Mouse (Mus musculus): ENCODE measurements around the gene Sema4g.

Sema4g gene

GRCm38 (mm10) chr19:44988831-44989566, at the start of gene Sema4g:
Sema4g (plus strand) TSS chr19:44989101.
- DNase-seq (ENCODE audit: low spot score in 2 of 2) = no peak

DNA sequence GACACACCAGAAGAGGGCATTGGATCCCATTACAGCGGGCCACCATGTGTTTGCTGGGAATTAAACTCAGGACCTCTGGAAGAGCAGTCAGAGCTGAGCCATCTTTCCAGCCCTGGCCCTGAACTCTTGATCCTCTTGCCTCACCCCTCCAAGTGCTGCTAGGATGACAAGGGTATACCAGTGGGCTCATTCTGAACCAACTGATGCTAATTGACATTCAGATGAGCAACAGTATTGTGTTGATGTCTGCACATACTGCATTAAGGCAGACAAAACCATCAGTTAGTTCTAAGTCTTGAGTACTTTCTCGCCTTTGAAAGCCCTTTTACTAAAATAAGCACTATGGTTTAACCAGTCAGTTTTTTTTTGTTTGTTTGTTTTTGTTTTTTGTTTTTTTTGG, 29.3 kb upstream of the Sema4g start:
- DNase-seq (ENCODE audit: low spot score in 2 of 2) = no peak

GRCm38 (mm10) chr19:44965978-44966377, 22.9 kb upstream of the Sema4g start:
- no peak for DNase-seq (ENCODE audit: low spot score in 2 of 2)

- DNase-seq (ENCODE audit: low spot score in 2 of 2) = no peak
Measured at GRCm38 (mm10) chr19:44968329-44968728, 20.6 kb upstream of the Sema4g start.

DNA sequence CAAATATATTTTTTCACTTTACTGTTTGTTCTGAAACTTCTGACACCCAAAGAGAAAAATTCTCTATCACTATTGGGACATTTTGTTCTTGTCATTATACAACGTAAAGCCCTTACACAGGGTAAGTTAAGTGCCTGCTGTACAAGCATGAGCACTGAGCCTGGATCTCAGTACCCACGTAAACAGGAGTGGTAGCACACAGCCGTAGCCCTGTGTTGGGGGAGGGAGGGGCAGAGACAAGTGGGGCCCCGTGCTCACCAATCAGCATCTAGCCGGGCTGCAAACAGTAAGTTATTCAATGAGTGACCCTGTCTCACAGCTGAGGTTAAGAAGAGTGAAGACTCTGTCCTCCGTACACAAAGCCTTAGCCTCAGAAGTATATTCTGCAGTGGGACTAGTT, 12.3 kb upstream of the Sema4g start:
- DNase-seq (ENCODE audit: low spot score in 2 of 2) = no peak

GRCm38 (mm10) chr19:44977148-44977547, 11.8 kb upstream of the Sema4g start:
- no peak for DNase-seq (ENCODE audit: low spot score in 2 of 2)

DNA sequence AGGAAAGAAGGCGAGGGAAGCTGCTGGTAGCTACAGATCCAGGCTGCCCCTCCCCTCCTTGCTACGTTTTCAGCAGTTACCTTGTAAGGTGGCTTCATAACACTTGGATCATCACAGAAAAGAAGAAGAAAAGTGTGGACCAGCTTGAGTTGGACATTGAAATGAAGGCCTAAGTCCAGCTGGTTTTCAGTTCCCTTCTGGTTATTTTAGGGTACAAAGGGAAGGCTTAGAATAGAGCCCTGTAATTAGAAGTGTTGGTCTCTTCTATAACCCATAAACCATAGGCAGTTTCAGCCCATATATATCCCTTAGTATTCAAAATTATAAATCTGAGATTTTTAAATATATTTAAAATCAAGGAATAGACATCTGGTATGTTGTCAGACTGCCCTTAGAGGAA, 8.1 kb upstream of the Sema4g start:
- no peak for DNase-seq (ENCODE audit: low spot score in 2 of 2)

DNA sequence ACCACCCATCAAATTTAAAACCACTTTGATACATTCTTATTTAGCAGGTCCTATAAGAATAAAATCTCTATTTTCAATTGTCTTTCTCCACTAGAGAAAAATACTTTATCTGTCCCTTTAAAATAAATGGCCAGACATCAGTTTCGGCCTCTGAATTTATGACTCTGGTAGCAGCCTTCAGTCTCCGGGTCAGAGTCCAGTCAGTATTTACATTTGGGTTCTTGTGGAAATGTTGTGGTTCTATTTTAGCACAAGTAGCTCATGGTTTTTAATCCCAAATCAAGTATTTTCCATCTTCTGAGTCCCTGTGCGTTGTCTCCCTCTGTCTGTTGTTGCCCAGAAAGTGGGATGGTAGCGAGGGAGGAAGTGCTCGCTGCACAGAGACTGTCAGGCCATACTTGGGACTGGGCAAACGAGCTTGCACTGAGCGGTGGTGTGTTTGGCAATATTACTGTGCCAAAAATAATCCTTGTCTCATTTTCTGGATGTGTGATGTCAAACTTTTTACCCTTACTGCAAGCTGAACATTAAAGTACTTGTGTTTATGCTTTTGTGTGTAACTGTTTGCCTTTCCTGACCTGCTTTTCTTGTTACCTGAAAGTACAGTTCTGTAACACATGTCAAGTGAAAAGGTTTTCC, 6.3 kb upstream of the Sema4g start:
- no peak for DNase-seq (ENCODE audit: low spot score in 2 of 2)

GRCm38 (mm10) chr19:44983366-44983765, 5.5 kb upstream of the Sema4g start:
- DNase-seq (ENCODE audit: low spot score in 2 of 2) = no peak

GRCm38 (mm10) chr19:44984420-44984819, 4.5 kb upstream of the Sema4g start:
- no peak for DNase-seq (ENCODE audit: low spot score in 2 of 2)

GRCm38 (mm10) chr19:44985159-44985988, 3.5 kb upstream of the Sema4g start:
- DNase-seq (ENCODE audit: low spot score in 2 of 2) = no peak

DNA sequence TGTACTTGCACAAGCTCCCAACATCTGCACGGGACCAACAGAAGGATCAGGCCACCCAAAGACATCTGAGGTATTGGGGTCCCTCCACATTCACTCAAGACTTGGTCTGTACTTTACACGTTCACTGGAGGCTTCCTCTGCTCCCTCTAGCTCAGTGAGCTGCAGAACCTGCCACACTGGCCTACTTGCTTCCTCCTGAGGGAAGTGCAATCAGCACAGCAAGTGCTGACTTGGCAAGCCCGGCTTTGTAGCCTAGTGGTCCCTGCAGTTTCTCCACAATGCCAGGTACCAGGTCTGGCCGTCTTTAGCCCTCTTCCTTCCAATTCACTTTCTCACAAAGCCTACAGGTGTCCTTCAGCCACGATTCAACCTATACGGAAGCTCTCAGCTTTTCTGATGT, 1.9 kb upstream of the Sema4g start:
- DNase-seq (ENCODE audit: low spot score in 2 of 2) = no peak

- no peak for DNase-seq (ENCODE audit: low spot score in 2 of 2)
Measured at GRCm38 (mm10) chr19:44987851-44988250, 1.1 kb upstream of the Sema4g start.

DNA sequence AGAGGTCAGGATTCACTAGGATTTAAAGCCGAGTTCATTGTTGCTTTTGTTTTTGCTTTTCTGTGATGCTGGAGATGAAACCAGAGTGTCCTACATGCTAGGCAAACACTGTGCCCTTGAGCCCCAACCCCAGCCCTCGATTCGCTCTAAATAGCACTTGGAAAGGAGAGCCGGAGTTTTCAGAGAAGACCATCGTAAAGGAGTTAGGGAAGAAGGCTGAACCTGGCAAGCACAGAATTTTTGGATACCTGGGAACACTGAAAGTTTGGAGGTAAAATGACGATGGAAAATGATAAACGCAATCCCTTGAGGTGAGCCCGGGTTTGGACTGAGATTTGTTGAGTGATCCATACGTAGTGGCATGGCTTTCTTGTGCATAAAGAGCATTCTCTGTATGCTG, 580 bp upstream of the Sema4g start:
- DNase-seq (ENCODE audit: low spot score in 2 of 2) = no peak

GRCm38 (mm10) chr19:44989567-44990495, 930 bp downstream of the Sema4g start:
- DNase-seq (ENCODE audit: low spot score in 2 of 2) = no peak

- no peak for DNase-seq (ENCODE audit: low spot score in 2 of 2)
Measured at GRCm38 (mm10) chr19:44991031-44991430, 2.1 kb downstream of the Sema4g start.

GRCm38 (mm10) chr19:44992246-44992645, 3.3 kb downstream of the Sema4g start:
- no peak for DNase-seq (ENCODE audit: low spot score in 2 of 2)

DNA sequence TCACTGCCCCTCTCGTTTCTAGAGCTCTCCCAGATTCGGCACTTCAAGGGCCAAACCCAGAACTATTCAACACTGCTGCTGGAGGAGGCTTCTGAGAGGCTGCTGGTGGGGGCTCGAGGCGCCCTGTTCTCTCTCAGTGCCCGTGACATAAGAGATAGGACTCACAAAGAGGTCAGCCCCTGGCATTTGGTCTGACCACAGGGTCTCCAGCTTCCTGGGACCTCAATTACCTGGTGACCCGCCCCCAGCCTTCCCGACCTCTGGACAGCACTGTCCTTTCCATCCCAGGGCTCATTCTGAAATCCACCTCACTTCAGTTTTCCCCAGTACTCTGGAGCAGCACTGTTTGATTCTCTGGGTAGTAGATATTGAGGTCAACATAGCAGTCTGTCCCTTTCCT, 3.8 kb downstream of the Sema4g start:
- no peak for DNase-seq (ENCODE audit: low spot score in 2 of 2)

DNA sequence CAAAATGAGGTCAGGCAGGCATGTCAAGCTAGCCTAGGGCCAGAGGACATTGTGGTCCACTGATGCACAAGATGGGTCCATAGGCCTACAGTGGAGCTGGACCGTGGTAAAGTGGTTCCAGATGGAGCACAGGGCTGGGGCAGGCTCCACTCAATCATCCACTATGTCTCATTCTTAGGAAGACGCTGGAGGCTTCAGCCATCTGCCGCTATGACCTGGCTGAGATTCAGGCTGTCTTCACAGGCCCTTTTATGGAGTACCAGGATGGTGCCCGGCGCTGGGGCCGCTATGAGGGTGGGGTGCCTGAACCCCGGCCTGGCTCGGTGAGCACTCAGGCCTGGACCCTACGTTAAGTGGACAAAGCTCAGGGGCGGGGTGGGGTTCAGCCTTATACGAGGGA, 8.9 kb downstream of the Sema4g start:
- DNase-seq (ENCODE audit: low spot score in 2 of 2) = no peak

DNA sequence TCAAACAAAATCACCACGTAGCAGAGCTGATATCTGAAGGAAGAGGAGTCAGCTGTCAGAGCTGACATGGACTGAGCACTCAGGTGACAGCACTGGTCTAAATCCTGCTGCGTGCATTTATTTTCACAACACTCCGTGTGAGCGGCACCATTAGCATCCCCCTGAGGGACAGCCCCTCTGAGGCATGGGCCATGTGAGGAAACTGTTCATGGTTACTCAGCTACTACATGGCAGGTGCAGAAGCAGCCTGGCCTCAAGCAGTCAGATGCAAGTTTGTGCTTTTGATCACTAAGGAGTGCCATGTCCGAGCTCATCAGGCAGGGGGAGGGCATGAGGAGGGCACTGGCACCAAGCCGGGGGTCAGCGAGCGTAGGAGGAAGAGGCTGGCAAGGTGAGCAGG, 10.7 kb downstream of the Sema4g start:
- DNase-seq (ENCODE audit: low spot score in 2 of 2) = no peak

- DNase-seq (ENCODE audit: low spot score in 2 of 2) = no peak
Measured at GRCm38 (mm10) chr19:45002301-45002700, 13.4 kb downstream of the Sema4g start.
